Mouse (Mus musculus) pancreas, adult 10 weeks (tissue): ENCODE data around the gene Smg9. TPM values are rescaled to one million over a fixed set of nuclear protein-coding genes. Genes with fewer than 3 reads are reported as not detected.

Source experiments
- polyA plus RNA-seq: library from polyadenylated mRNA; stranded (reverse); fragments of 350-450 nt; fragmentation: Illumina TruSeq; extraction: RNeasy Lipid Tissue Mini Kit (QIAGEN cat#74804); gene quantifications from one replicate; pipeline ENCODE4 v1.2.3, GENCODE M21; 2015; ENCODE audit warnings: low read depth, low replicate concordance; ENCODE audit not compliant: insufficient read depth

Smg9 gene
- polyA plus RNA-seq: 12.2 TPM

DNA sequence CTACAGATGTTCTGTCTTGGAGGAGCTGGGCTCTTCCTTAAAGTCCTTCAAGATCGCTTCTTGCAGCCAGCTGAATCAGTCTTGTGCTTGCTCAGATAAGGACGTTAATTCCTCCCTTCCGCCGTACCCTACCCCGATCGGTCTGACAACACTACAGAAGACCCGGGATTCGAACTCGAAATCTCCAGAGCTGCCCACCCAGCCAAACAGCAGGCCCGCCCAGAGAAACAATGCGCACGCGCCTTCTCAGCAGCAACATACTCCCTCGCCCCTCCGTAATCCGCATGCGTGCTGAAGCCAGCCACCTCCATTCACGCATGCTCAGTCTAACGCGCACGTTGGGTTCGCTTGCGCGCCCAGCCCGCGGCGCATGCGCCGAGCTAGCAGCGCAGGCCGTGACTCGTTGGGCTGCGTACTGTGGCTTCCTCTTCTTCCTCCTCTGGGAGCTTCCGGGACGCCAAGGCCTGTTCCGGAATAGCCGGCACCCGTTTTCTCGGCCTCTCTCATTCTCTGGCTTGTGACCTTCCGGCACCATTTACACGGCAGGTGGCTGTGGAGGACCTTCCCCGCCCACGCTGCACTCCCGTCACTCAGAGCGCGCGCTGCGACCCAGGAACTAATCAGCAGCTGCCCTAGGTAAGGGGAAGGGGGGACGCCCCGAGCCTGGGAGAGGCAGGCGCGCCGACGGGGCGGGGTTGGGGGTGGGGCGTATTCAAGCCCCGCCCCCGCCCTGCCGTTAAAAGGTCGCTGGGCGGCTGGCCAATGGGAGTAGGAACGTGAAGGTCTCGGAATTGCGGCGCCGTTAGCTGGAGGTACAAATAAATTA lies at the start of gene Smg9:
Smg9 (plus strand) TSS at position 364 of the 826 bp plus-strand sequence.

GRCm38 (mm10) chr7:24369731-24370541 lies 29.5 kb upstream of the Smg9 start, which contains the start of gene Kcnn4:
Gene Kcnn4, plus strand, starts transcription at chr7:24370263.

GRCm38 (mm10) chr7:24451855-24452311 lies 52.5 kb downstream of the Smg9 start, which contains the start of gene Irgc1:
Gene Irgc1, minus strand, starts transcription at chr7:24452297.

GRCm38 (mm10) chr7:24462388-24463319 lies 63.2 kb downstream of the Smg9 start, which contains the start of gene Plaur:
Gene Plaur, plus strand, starts transcription at chr7:24462484.

Other genes starting within 250 kb of the Smg9 start
- 0.28 TPM for gene Zfp114, start 224.6 kb upstream of the Smg9 start, polyA plus RNA-seq
- 1.0 TPM for gene Zfp111, start 188.2 kb upstream of the Smg9 start, polyA plus RNA-seq
- 0.63 TPM for gene Zfp109, start 162.1 kb upstream of the Smg9 start, polyA plus RNA-seq
- 0.63 TPM for gene Zfp108, start 144.8 kb upstream of the Smg9 start, polyA plus RNA-seq
- gene Zfp93, start 129.2 kb upstream of the Smg9 start, polyA plus RNA-seq: 1.2 TPM
- gene Zfp61, start 98.4 kb upstream of the Smg9 start, polyA plus RNA-seq: 14.0 TPM
- 4.9 TPM for gene Zfp94, start 83.0 kb upstream of the Smg9 start, polyA plus RNA-seq
- gene Tescl, start 65.7 kb upstream of the Smg9 start, polyA plus RNA-seq: not detected
- not detected for gene Lypd5, start 50.4 kb upstream of the Smg9 start, polyA plus RNA-seq
- 2.5 TPM for gene Kcnn4, start 29.4 kb upstream of the Smg9 start, polyA plus RNA-seq
- gene Irgc1, start 52.7 kb downstream of the Smg9 start, polyA plus RNA-seq: not detected
- gene Plaur, start 62.9 kb downstream of the Smg9 start, polyA plus RNA-seq: 3.3 TPM
- 3.4 TPM for gene Cadm4, start 82.4 kb downstream of the Smg9 start, polyA plus RNA-seq
- 1.4 TPM for gene Zfp428, start 107.4 kb downstream of the Smg9 start, polyA plus RNA-seq
- not detected for gene AC161166.1, start 112.8 kb downstream of the Smg9 start, polyA plus RNA-seq
- 2.5 TPM for gene Irgq, start 131.1 kb downstream of the Smg9 start, polyA plus RNA-seq
- gene Pinlyp, start 146.5 kb downstream of the Smg9 start, polyA plus RNA-seq: not detected
- 13.8 TPM for gene Xrcc1, start 146.7 kb downstream of the Smg9 start, polyA plus RNA-seq
- gene Ethe1, start 187.9 kb downstream of the Smg9 start, polyA plus RNA-seq: 3.0 TPM
- not detected for gene Zfp575, start 188.0 kb downstream of the Smg9 start, polyA plus RNA-seq
- 0.94 TPM for gene Phldb3, start 211.1 kb downstream of the Smg9 start, polyA plus RNA-seq
- gene Lypd3, start 236.9 kb downstream of the Smg9 start, polyA plus RNA-seq: not detected